Mouse (Mus musculus): ENCODE measurements around the gene Ide.

DNA sequence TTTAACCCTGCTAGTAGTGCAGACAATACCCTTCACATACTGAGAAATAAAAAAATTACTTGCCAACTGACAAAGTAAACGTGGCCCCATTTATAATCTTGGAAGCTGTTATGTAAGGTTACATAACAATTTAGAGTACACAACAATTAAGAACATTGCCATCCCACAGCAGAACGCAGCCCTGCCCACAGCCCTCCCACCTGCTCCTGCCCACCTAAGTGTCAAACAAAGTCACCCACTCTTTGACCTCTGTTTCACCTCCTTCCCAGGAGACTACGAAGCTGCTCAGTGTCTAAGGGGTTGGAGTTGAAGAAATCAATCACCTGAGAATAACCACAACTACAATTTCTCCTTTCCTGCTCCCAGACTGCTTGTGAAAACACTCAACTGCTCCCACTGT, 14.1 kb downstream of the Ide start:
- TF ChIP-seq POLR2A (IDR thresholded peaks at IDR 0.05; ENCODE audit: borderline replicate concordance, low read depth, low read length) (no peak), CTCF (IDR thresholded peaks at IDR 0.05; ENCODE audit: low read depth, low read length) (no peak)
